Mouse (Mus musculus) spleen, adult 10 weeks (tissue): Measurements from ENCODE around the gene Nlrx1. TPM values are rescaled to one million over a fixed set of nuclear protein-coding genes. Genes with fewer than 3 reads are reported as not detected.

ENCODE experiments used
- polyA plus RNA-seq: library from polyadenylated mRNA; stranded (reverse); fragments of 350-450 nt; fragmentation: Illumina TruSeq; extraction: RNeasy Lipid Tissue Mini Kit (QIAGEN cat#74804); gene quantifications from one replicate; pipeline ENCODE4 v1.2.3, GENCODE M21; 2015; ENCODE audit warnings: low replicate concordance; ENCODE audit not compliant: insufficient read depth

Gene Nlrx1
- polyA plus RNA-seq: 2.2 TPM

DNA sequence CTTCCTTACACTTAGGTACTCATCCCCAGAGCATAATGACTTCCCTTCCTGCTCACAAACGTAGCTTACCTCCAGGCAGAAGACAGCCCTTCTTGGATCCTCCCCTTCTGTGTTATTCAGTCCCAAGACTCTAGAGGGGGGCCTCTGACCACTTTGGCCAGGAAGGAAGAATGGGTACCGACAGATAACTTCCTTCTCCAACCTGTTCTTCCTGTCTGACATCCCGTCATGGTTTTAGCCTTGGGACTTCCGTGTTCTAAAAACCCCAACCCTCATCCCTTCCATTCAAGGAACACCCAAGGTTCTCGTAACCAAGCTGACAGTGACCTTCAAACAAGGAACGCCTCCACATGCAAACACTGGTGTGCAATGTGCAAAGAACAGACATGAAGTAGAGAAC lies at the start of gene Nlrx1:
TSS of gene Nlrx1 (minus strand) at position 168 of the 400 bp plus-strand sequence.

DNA sequence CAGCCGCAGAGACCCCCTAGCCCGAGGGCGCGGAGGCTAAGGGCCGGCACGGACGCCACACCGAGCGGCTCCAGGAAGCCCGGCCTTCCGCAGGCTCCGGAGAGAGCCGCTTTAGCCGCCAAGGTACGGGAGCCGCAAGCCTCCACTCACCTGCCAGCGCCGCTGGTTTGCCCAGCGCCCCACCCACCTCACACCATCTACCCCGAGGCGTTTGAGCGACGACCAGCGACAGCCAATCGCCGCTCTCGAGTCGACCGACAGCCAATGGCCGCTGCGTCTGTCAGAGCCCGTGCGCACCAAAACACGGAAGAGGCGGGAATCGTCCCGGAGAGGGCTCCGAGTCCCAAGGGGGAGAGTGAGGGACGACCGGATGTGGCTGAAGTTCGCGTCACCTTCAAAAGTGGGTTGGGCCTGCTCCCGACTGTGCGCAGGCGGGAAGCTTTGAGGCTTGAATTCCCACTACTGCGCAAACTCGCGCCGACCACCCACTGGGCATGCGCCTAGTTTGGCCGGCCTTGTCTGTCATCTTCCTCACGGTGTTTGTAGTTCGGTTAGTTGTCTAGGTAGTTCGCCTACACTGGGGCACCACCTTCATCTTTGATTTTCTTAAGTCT lies 37.2 kb upstream of the Nlrx1 start, which contains the start of gene Hinfp:
TSS of gene Hinfp (minus strand) at position 206 of the 614 bp plus-strand sequence.

DNA sequence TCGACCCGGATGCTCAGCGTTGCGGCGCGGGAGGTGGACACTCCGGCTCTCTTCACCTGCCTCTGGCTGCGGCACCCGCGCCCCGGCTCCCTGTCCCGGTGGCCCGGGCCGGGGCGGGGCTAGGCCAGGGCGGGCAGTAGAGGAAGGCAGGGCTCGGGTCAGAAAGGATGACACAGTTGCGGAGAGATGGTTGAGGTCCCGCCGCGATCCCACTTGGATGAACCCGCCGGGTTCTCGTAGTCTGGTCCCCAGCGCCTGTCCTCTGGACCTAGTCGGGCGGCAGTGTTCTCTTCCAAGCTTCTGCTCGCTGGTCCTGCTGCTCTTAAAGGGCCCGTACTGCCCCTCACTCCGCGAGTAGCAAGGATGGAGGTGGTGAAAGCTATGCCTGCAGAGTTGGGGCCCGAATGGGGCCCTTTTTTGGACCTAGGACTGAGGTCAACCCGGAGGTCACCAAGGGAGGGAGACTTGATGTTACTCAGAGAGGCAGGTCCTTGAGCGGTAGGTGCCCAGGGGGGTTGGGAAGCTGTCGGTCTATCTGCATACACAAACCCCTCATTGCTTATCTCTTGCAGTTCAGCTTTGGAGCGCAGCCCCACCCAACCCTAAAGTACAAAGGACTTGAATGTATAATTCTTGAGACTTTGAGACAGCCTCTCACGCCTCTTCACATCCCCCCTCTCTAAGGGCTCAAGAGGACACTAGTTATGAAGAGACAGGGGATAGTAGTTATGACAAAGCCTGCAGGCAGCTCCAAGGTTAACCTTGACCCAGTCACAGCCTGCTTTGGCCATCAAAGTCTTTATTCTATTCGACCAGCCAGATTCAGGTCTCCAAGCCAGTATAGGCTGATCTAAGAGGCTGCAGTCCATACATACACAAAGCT lies 19.9 kb upstream of the Nlrx1 start, which contains the start of gene Abcg4:
TSS of gene Abcg4 (minus strand) at position 540 of the 883 bp plus-strand sequence.

DNA sequence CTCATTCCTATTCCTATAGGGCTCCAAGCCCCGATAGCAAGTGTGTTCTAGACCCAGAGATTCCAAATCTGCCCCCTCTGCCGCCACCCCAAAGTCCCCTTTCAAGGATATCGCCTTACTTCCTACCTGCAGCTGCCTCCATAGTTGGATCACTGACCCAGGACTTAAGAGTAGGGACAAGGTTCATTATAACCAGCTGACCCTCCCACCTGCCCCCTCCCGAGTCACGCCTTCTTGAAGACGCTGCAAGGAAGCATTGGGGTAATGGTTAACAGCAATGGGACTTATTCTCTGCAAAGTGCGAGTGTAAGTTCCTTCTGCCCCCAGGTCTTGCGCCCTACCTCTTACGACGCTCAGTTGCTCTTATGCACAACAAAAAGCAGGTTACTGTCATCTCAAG lies 17.1 kb downstream of the Nlrx1 start, which contains the start of gene Pdzd3:
TSS of gene Pdzd3 (minus strand) at position 158 of the 400 bp plus-strand sequence.

DNA sequence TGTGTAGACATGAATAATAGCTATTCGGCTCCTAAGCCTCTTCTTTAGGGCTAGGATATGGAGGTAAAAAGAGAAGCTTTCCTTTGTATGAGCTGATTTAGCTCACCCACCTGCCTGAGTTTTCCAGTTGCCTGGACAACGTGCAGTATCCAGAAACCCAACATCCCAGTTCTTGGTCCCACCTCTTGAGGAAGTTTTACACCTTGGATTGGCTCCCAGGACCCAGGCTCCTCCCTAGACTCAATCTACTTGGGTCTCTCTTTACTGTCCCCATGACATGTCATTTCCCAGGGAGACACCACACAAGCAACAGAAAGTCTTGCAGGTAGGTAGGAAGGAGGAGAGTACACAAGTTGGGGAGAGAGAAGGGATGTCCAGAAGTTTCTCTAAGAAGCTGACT lies 28.0 kb downstream of the Nlrx1 start, which contains the start of gene Ccdc153:
TSS of gene Ccdc153 (plus strand) at position 278 of the 400 bp plus-strand sequence.

DNA sequence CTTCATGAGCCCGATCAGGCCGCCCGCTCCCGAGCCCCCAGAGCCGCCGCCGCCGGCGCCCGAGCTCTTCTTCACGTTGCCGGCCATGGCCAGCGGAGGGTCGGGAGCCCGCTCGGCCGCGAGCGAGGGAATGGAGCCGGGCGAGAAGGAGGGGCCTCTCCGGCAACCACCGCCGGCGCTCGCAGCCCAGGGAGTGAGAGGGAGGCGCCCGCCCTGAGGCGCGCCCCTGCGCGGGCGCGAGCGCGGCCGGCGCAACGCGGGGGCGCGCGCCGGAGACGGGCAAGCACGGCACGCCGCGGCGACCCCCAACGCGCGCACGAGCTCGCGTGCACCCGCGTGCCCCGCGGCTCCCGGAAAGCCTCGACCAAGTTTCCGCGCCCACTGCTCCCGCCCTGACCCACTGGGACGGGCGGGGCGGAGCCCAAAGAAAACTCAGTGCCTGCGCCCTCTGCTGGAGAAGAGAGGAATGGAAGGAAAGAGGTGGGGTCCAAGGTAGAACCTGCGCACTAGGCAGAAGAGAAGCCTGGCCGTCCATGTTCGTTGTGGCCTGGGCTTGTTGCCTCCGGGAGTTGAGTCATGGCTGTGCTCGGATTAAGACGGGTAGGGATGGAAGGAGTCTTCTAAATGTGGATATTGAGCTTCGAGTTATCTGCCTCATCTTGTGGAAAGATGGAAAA lies 34.5 kb downstream of the Nlrx1 start, which contains the start of gene Cbl:
TSS of gene Cbl (minus strand) at position 248 of the 677 bp plus-strand sequence.

Other genes starting within 250 kb of the Nlrx1 start
- gene Thy1, start 225.2 kb downstream of the Nlrx1 start, polyA plus RNA-seq: 130 TPM
- gene Usp2, start 201.6 kb downstream of the Nlrx1 start, polyA plus RNA-seq: 0.69 TPM
- gene Mfrp, start 166.9 kb downstream of the Nlrx1 start, polyA plus RNA-seq: not detected
- gene C1qtnf5, start 161.4 kb downstream of the Nlrx1 start, polyA plus RNA-seq: 1.6 TPM
- not detected for gene Gm49380, start 155.1 kb downstream of the Nlrx1 start, polyA plus RNA-seq
- gene Rnf26, start 155.1 kb downstream of the Nlrx1 start, polyA plus RNA-seq: 10.6 TPM
- 15.1 TPM for gene Mcam, start 134.1 kb downstream of the Nlrx1 start, polyA plus RNA-seq
- 112 TPM for gene Cbl, start 34.5 kb downstream of the Nlrx1 start, polyA plus RNA-seq
- not detected for gene Ccdc153, start 27.9 kb downstream of the Nlrx1 start, polyA plus RNA-seq
- 0.10 TPM for gene Pdzd3, start 17.1 kb downstream of the Nlrx1 start, polyA plus RNA-seq
- gene Abcg4, start 20.0 kb upstream of the Nlrx1 start, polyA plus RNA-seq: 1.8 TPM
- gene Hinfp, start 37.1 kb upstream of the Nlrx1 start, polyA plus RNA-seq: 40.4 TPM
- gene C2cd2l, start 51.7 kb upstream of the Nlrx1 start, polyA plus RNA-seq: 5.9 TPM
- 16.7 TPM for gene Dpagt1, start 57.4 kb upstream of the Nlrx1 start, polyA plus RNA-seq
- gene H2afx, start 66.1 kb upstream of the Nlrx1 start, polyA plus RNA-seq: 18.5 TPM
- 79.9 TPM for gene Hmbs, start 75.6 kb upstream of the Nlrx1 start, polyA plus RNA-seq
- gene Vps11, start 93.1 kb upstream of the Nlrx1 start, polyA plus RNA-seq: 50.6 TPM
- gene Hyou1, start 110.9 kb upstream of the Nlrx1 start, polyA plus RNA-seq: 55.2 TPM
- gene Slc37a4, start 128.3 kb upstream of the Nlrx1 start, polyA plus RNA-seq: 15.4 TPM
- 4,145 TPM for gene Rps25, start 138.5 kb upstream of the Nlrx1 start, polyA plus RNA-seq
- gene Trappc4, start 139.0 kb upstream of the Nlrx1 start, polyA plus RNA-seq: 70.1 TPM
- gene Ccdc84, start 150.0 kb upstream of the Nlrx1 start, polyA plus RNA-seq: 54.6 TPM
- 0.65 TPM for gene Foxr1, start 172.5 kb upstream of the Nlrx1 start, polyA plus RNA-seq
- gene Upk2, start 186.4 kb upstream of the Nlrx1 start, polyA plus RNA-seq: not detected
- gene Bcl9l, start 214.2 kb upstream of the Nlrx1 start, polyA plus RNA-seq: 6.5 TPM